Mouse (Mus musculus) C2C12 (cell line): ENCODE results near the gene Rasal1.

ENCODE experiments used
- CEBPB ChIP-seq: IDR thresholded peaks from one replicate; pipeline ENCODE4 v1.6.1; 2011; ENCODE audit warnings: low read depth, mild to moderate bottlenecking, control low read depth, moderate library complexity
- CTCF ChIP-seq: IDR thresholded peaks from one replicate; pipeline ENCODE4 v1.5.1; 2011; ENCODE audit not compliant: control insufficient read depth, insufficient read depth, insufficient read length
- MAX ChIP-seq: IDR thresholded peaks from one replicate; pipeline ENCODE4 v1.6.1; 2011; ENCODE audit warnings: mild to moderate bottlenecking, control low read depth
- MYOD1 ChIP-seq: IDR thresholded peaks from one replicate; pipeline ENCODE4 v1.6.1; 2011; ENCODE audit warnings: low read depth; ENCODE audit not compliant: control insufficient read depth, insufficient read length
- MYOG ChIP-seq: IDR thresholded peaks from one replicate; pipeline ENCODE4 v1.6.1; 2011; ENCODE audit not compliant: control insufficient read depth, insufficient read length; ENCODE audit errors: extremely low read depth

- TF ChIP-seq CTCF (no peak), MAX (no peak), MYOG (no peak), MYOD1 (no peak), CEBPB (no peak)
These were observed 7.7 kb downstream of the Rasal1 start for GRCm38 (mm10) chr5:120656281-120656751.
